Mouse (Mus musculus) bone marrow, adult 2 months (tissue): ENCODE measurements at regions not wholly inside any gene's neighbourhood (a gene's known extent, or its start where the extent isn't known, plus 50 kb on each side); places are given as distances from the start of the nearest gene placed in this dataset.

ENCODE experiments used
- CTCF ChIP-seq: fragments of 200-500 bp; IDR thresholded peaks from 2 replicates; pipeline ENCODE4 v1.5.1; 2011; ENCODE audit warnings: low read length, control low read depth; ENCODE audit not compliant: control insufficient read depth, insufficient read depth
- POLR2A ChIP-seq: fragments of 200-500 bp; IDR thresholded peaks from 2 replicates; pipeline ENCODE4 v1.6.1; 2011; ENCODE audit warnings: low read depth, mild to moderate bottlenecking, control low read depth, low read length, borderline replicate concordance; ENCODE audit not compliant: control insufficient read depth

DNA sequence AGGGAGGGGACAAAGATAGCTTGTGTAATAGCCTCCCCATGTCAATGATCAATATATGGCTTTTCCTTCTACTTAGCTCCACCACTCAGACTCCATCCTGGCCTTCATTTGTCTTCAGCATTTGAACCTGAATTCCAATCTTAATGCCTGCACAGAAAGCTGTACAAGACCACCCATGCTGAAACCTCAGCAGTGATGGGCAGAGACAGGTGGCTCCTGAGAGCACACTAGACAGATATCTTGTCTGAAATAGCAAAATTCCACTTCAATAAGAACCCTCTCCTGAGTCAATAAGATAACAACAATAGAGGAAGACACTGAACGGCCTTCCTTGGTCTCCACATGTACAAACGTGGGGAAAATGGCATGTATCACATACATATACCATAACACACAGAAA is 1345.0 kb upstream of the Lrrc6 start:
- TF ChIP-seq POLR2A (no peak), CTCF (no peak)
